Comparison of ENCODE assay signal across 18 mouse cellular contexts in the genomic region with DNA sequence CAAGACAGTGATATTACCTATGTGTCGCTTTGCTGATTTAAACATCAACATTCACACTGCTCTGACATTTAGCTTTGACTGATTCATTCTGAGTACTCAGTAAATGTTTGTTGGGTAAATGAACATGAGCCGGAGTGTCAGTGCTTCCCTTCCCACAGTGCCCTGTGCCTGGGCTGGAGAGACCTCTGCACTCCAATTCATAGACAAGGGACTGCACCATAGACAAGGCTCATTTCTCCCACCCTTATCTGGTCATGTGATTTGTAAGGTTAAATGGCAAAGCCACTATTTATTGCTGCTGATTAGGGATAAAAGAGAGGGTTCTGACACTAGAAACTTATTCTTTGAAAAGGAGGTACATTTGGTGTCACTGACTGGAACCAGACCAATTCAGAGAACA.
"Had no signal": no experiment of that assay in that cellular context is flagged by ENCODE, and none has a peak within 500 bp of the region (broad histone marks: within the 10 kb centered on the region; RNA-seq: fewer than 3 reads in every experiment).

No protein-coding gene starts in this region.

- H3K27me3 ChIP-seq: midbrain, embryonic 12.5 days; neural tube, embryonic 13.5 days; neural tube, embryonic 15.5 days; stomach, embryonic 15.5 days had no signal

- H3K9ac ChIP-seq: lung, embryonic 14.5 days; midbrain, embryonic 12.5 days; neural tube, embryonic 13.5 days; neural tube, embryonic 15.5 days; stomach, embryonic 15.5 days had no signal

- DNase-seq: lung, embryonic 14.5 days; lung, postnatal 10 days; lung, postnatal 4 days; midbrain, embryonic 14.5 days; retina, postnatal 1 day; right cerebral cortex, adult 18-20 months; right cerebral cortex, postnatal 25 days; thymus, adult 2 months; thymus, postnatal 25 days; thymus, postnatal 4 days had no signal

- H3K4me2 ChIP-seq: lung, embryonic 14.5 days; midbrain, embryonic 12.5 days; neural tube, embryonic 13.5 days; neural tube, embryonic 15.5 days; stomach, embryonic 15.5 days had no signal

- H3K27ac ChIP-seq: midbrain, embryonic 10.5 days; midbrain, embryonic 12.5 days; neural tube, embryonic 13.5 days; neural tube, embryonic 15.5 days; stomach, embryonic 15.5 days; stomach, postnatal 0 days had no signal

- H3K4me3 ChIP-seq: midbrain, embryonic 10.5 days; midbrain, embryonic 12.5 days; myocyte; neural tube, embryonic 13.5 days; neural tube, embryonic 15.5 days; stomach, embryonic 15.5 days had no signal

- H3K9me3 ChIP-seq: midbrain, embryonic 10.5 days; midbrain, embryonic 12.5 days; neural tube, embryonic 13.5 days; neural tube, embryonic 15.5 days; stomach, embryonic 15.5 days had no signal

- H3K36me3 ChIP-seq: neural tube, embryonic 13.5 days; neural tube, embryonic 15.5 days; stomach, embryonic 15.5 days had no signal

- ATAC-seq: midbrain, embryonic 16.5 days had no signal
